Mouse (Mus musculus) forebrain, embryonic 11.5 days (tissue): ENCODE data around the gene Ugt1a8. TPM values are rescaled to one million over a fixed set of nuclear protein-coding genes. Genes with fewer than 3 reads are reported as not detected.
"Not testable (repeated sequence)": the region's sequence is repeated elsewhere in the genome, so short reads cannot be mapped to it uniquely, and the experiment has no call there.

Source experiments
- ATAC-seq: fragments of 200-750 bp; cut with Nextera tagmentation; replicated peaks from 2 replicates; pipeline ENCODE4 v1.8.0; 2017; ENCODE audit warnings: moderate TSS enrichment; ENCODE audit not compliant: low FRiP score
- DNase-seq: peaks from one replicate; pipeline ENCODE4 v3.0.0-alpha.2; 2017; ENCODE audit warnings: low spot score
- H3K27ac ChIP-seq: fragments of 300-500 bp; sonication (generic); 2 replicates; pipeline ENCODE4 v1.5.1; 2014; ENCODE audit warnings: low read depth, low read length
- H3K27me3 ChIP-seq: fragments of 300-500 bp; sonication (generic); 2 replicates; pipeline ENCODE4 v1.6.1; 2014; ENCODE audit warnings: mild to moderate bottlenecking, low read length, mixed read lengths; ENCODE audit not compliant: control insufficient read depth, insufficient read depth
- H3K36me3 ChIP-seq: fragments of 300-500 bp; sonication (generic); 2 replicates; pipeline ENCODE4 v1.6.1; 2014; ENCODE audit warnings: mild to moderate bottlenecking, low read length, moderate library complexity, mixed read lengths; ENCODE audit not compliant: control insufficient read depth, insufficient read depth
- H3K4me1 ChIP-seq: fragments of 300-500 bp; sonication (generic); replicated peaks from 2 replicates; pipeline ENCODE4 v1.6.1; 2014; ENCODE audit warnings: low read length, mixed read lengths; ENCODE audit not compliant: control insufficient read depth, insufficient read depth
- H3K4me2 ChIP-seq: fragments of 300-500 bp; sonication (generic); 2 replicates; pipeline ENCODE4 v1.6.1; 2014; ENCODE audit warnings: low read depth, mild to moderate bottlenecking, low read length, moderate library complexity, mixed read lengths; ENCODE audit not compliant: severe bottlenecking
- H3K4me3 ChIP-seq: fragments of 300-500 bp; sonication (generic); 2 replicates; pipeline ENCODE4 v1.5.1; 2014; ENCODE audit warnings: low read depth, low read length
- H3K9ac ChIP-seq: fragments of 300-500 bp; sonication (generic); 2 replicates; pipeline ENCODE4 v1.6.1; 2014; ENCODE audit warnings: low read length
- H3K9me3 ChIP-seq: fragments of 300-500 bp; sonication (generic); 2 replicates; pipeline ENCODE4 v1.6.1; 2016; ENCODE audit warnings: low read length, mixed read lengths; ENCODE audit not compliant: control insufficient read depth
- WGBS: fragments of 180-500 bp; shearing (Covaris S2); extraction: QIAGEN DNeasy Blood & Tissue Kit; methylation state at CpG from one replicate; pipeline ENCODE4 v1.1.7; 2014; 5-methylcytosine and 5-hydroxymethylcytosine counted together
- polyA plus RNA-seq: library from polyadenylated mRNA; unstranded; fragments of >200 nt; fragmentation: Nextera tagmentation; extraction: Ambion mirVana; gene quantifications from 2 replicates; pipeline ENCODE4 v1.2.1, GENCODE M21; 2014

The Ugt1a8 gene
- polyA plus RNA-seq, 1 experiment from 2014 or later: not detected

- no peak overlapping the region for H3K4me3 ChIP-seq
- no peak for DNase-seq
- H3K4me1 ChIP-seq: no peaks in the 10 kb centered on the region
- no peaks in the 10 kb centered on the region for H3K36me3 ChIP-seq
- H3K27me3 ChIP-seq: no peaks in the 10 kb centered on the region
- H3K27ac ChIP-seq: no peak overlapping the region
- ATAC-seq: no peak
- WGBS: 88% methylated on average over 1 of the region's 1 CpGs
- no peak overlapping the region for H3K9ac ChIP-seq
- no peaks in the 10 kb centered on the region for H3K9me3 ChIP-seq
- H3K4me2 ChIP-seq: no peak overlapping the region
Observed at GRCm38 (mm10) chr1:88138145-88138544, 50.5 kb downstream of the Ugt1a8 start.

GRCm38 (mm10) chr1:88140492-88140891, 52.9 kb downstream of the Ugt1a8 start:
- not testable (repeated sequence) for H3K9ac ChIP-seq, H3K27me3 ChIP-seq, H3K36me3 ChIP-seq, H3K9me3 ChIP-seq, ATAC-seq, H3K27ac ChIP-seq, H3K4me1 ChIP-seq, DNase-seq, H3K4me3 ChIP-seq, H3K4me2 ChIP-seq
- WGBS: 70% methylated on average over 1 of the region's 1 CpGs

- not testable (repeated sequence) for ATAC-seq, H3K4me2 ChIP-seq, H3K4me1 ChIP-seq, H3K4me3 ChIP-seq, H3K27me3 ChIP-seq, H3K9ac ChIP-seq, H3K36me3 ChIP-seq, H3K27ac ChIP-seq, H3K9me3 ChIP-seq
- peak; percentile 55 for DNase-seq
- 7% methylated on average over 5 of the region's 5 CpGs for WGBS
Observed at GRCm38 (mm10) chr1:88143966-88144675, 56.5 kb downstream of the Ugt1a8 start.

- H3K36me3 ChIP-seq, H3K4me1 ChIP-seq, H3K4me3 ChIP-seq, DNase-seq, H3K9ac ChIP-seq, H3K9me3 ChIP-seq, ATAC-seq, H3K27me3 ChIP-seq, H3K27ac ChIP-seq, H3K4me2 ChIP-seq: not testable (repeated sequence)
- 75% methylated on average over 2 of the region's 2 CpGs for WGBS
Observed at GRCm38 (mm10) chr1:88145278-88145677, 57.7 kb downstream of the Ugt1a8 start.

- not testable (repeated sequence) for H3K27me3 ChIP-seq, ATAC-seq
Observed at GRCm38 (mm10) chr1:88150133-88150532, 62.5 kb downstream of the Ugt1a8 start.

GRCm38 (mm10) chr1:88158430-88158829, 70.8 kb downstream of the Ugt1a8 start:
- no peak overlapping the region for H3K9ac ChIP-seq
- no peaks in the 10 kb centered on the region for H3K27me3 ChIP-seq
- H3K36me3 ChIP-seq: no peaks in the 10 kb centered on the region
- H3K9me3 ChIP-seq: no peaks in the 10 kb centered on the region
- no peak overlapping the region for H3K27ac ChIP-seq
- WGBS: 86% methylated on average over 2 of the region's 2 CpGs
- H3K4me1 ChIP-seq: no peaks in the 10 kb centered on the region
- no peak overlapping the region for H3K4me2 ChIP-seq
- DNase-seq (no peak), ATAC-seq (no peak)
- no peak overlapping the region for H3K4me3 ChIP-seq

More at GRCm38 (mm10) chr1:88150133-88150532, 62.5 kb downstream of the Ugt1a8 start:
- H3K4me2 ChIP-seq, DNase-seq, H3K4me3 ChIP-seq, H3K9me3 ChIP-seq, H3K27ac ChIP-seq, H3K4me1 ChIP-seq, H3K36me3 ChIP-seq, H3K9ac ChIP-seq: not testable (repeated sequence)
- WGBS: 82% methylated on average over 2 of the region's 2 CpGs

- Histone ChIP-seq H3K4me1 (no peaks in the 10 kb centered on the region), H3K36me3 (no peaks in the 10 kb centered on the region), H3K9me3 (no peaks in the 10 kb centered on the region), H3K9ac (no peak within 1 kb of the TSS), H3K27ac (no peak within 1 kb of the TSS), H3K4me2 (no peak within 1 kb of the TSS), H3K27me3 (no peaks in the 10 kb centered on the region), H3K4me3 (no peak within 1 kb of the TSS)
- DNase-seq (no peak), ATAC-seq (no peak)
- 81% methylated on average over 5 of the region's 5 CpGs for WGBS
Observed at GRCm38 (mm10) chr1:88165711-88166110, 78.1 kb downstream of the Ugt1a8 start, which contains the start of gene Ugt1a5. TSS of gene Ugt1a5 (plus strand) at chr1:88166012.

GRCm38 (mm10) chr1:88172190-88172589, 84.6 kb downstream of the Ugt1a8 start:
- WGBS: 93% methylated on average over 5 of the region's 7 CpGs
- ATAC-seq: not testable (repeated sequence)

GRCm38 (mm10) chr1:88179657-88180056, 92.0 kb downstream of the Ugt1a8 start:
- peaks cover 5% of the 10 kb centered on the region for H3K9me3 ChIP-seq
- no peak overlapping the region for H3K4me3 ChIP-seq
- ATAC-seq: no peak
- no peaks in the 10 kb centered on the region for H3K27me3 ChIP-seq
- H3K36me3 ChIP-seq: no peaks in the 10 kb centered on the region
- H3K4me1 ChIP-seq: no peaks in the 10 kb centered on the region
- H3K9ac ChIP-seq: no peak overlapping the region
- DNase-seq: no peak
- H3K27ac ChIP-seq: no peak overlapping the region
- 90% methylated on average over 1 of the region's 1 CpGs for WGBS
- H3K4me2 ChIP-seq: no peak overlapping the region

More at GRCm38 (mm10) chr1:88172190-88172589, 84.6 kb downstream of the Ugt1a8 start:
- not testable (repeated sequence) for H3K4me1 ChIP-seq, H3K27me3 ChIP-seq, H3K4me3 ChIP-seq, DNase-seq, H3K27ac ChIP-seq, H3K9ac ChIP-seq, H3K36me3 ChIP-seq, H3K9me3 ChIP-seq, H3K4me2 ChIP-seq
